Comparison of ENCODE assay signal across 8 mouse cellular contexts in genomic region chr4:133039832-133040231, GRCm38 (mm10). TPM values are rescaled to one million over a fixed set of nuclear protein-coding genes. Genes with fewer than 3 reads are reported as not detected.
DNase-seq lines count a peak whose midpoint lies in the region; ATAC-seq and TF ChIP-seq lines count a peak whose summit lies in the region.

No protein-coding gene starts in this region.

- H3K27me3 ChIP-seq in testis, adult 2 months (ENCODE audit: control insufficient read depth, insufficient read depth, low read length): no peaks in the 10 kb centered on the region
- H3K27me3 ChIP-seq in limb, embryonic 14.5 days (ENCODE audit: control insufficient read depth, insufficient read depth, low read length): no peaks in the 10 kb centered on the region
- no peaks in the 10 kb centered on the region for H3K27me3 ChIP-seq in stomach, postnatal 0 days (ENCODE audit: control insufficient read depth, insufficient read depth, low read length)

- intact Hi-C loops in gastrocnemius, adult 2 months (cut with DNase I): no loop called here

- H3K4me3 ChIP-seq in gastrocnemius, adult 2 months: peak overlapping the region; percentile 87
- H3K4me3 ChIP-seq in testis, adult 2 months (ENCODE audit: control insufficient read depth, low read depth, low read length): peak overlapping the region; percentile 94
- peak overlapping the region; percentile 61 for H3K4me3 ChIP-seq in limb, embryonic 14.5 days (replicated peaks; ENCODE audit: low read length)
- H3K4me3 ChIP-seq in stomach, postnatal 0 days (ENCODE audit: low read depth, low read length): peak overlapping the region; percentile 60; the same call in 1 of the 2 replicates

- peak; percentile 28; the same call in 1 of the 2 replicates for TF ChIP-seq POLR2A in testis, adult 2 months (IDR thresholded peaks at IDR 0.05; ENCODE audit: control insufficient read depth, low read depth, low read length)
- TF ChIP-seq POLR2A in limb, embryonic 14.5 days (IDR thresholded peaks at IDR 0.05; ENCODE audit: borderline replicate concordance, extremely low read depth, insufficient read depth, insufficient read length): no peak

- 5% methylated on average over 18 of the region's 18 CpGs for WGBS in limb, embryonic 14.5 days
- WGBS in stomach, postnatal 0 days: 28% methylated on average over 18 of the region's 18 CpGs

- no peak for TF ChIP-seq EP300 in stomach, postnatal 0 days (optimal IDR thresholded peaks at IDR 0.05)

- ATAC-seq in limb, embryonic 14.5 days (ENCODE audit: low FRiP score, low read depth): no peak
- no peak for ATAC-seq in stomach, postnatal 0 days (ENCODE audit: low FRiP score, low TSS enrichment)
- ATAC-seq in monocyte, adult 5-6 weeks (replicated peaks; ENCODE audit: insufficient number of reproducible peaks, low FRiP score, low TSS enrichment, poor library complexity, severe bottlenecking): no peak

- H3K36me3 ChIP-seq in testis, adult 2 months (ENCODE audit: control insufficient read depth, insufficient read depth, low read length): no peaks in the 10 kb centered on the region
- peaks cover 14% of the 10 kb centered on the region; the same call in 1 of the 2 replicates for H3K36me3 ChIP-seq in limb, embryonic 14.5 days (ENCODE audit: control insufficient read depth, insufficient read depth, low read length)
- no peaks in the 10 kb centered on the region for H3K36me3 ChIP-seq in stomach, postnatal 0 days (ENCODE audit: control insufficient read depth, insufficient read depth, low read length)

- peaks cover 50% of the 10 kb centered on the region for H3K4me1 ChIP-seq in testis, adult 2 months (ENCODE audit: control insufficient read depth, insufficient read depth, low read length)
- H3K4me1 ChIP-seq in limb, embryonic 14.5 days (ENCODE audit: control insufficient read depth, insufficient read depth, low read length): peaks cover 71% of the 10 kb centered on the region
- H3K4me1 ChIP-seq in stomach, postnatal 0 days (replicated peaks; ENCODE audit: control insufficient read depth, insufficient read depth): peaks cover 22% of the 10 kb centered on the region

- DNase-seq in gastrocnemius, adult 2 months: peak; percentile 28
- DNase-seq in gastrocnemius, adult 8-10 months (ENCODE audit: low spot score in 2 of 2): no peak
- DNase-seq in testis, postnatal 14 days (ENCODE audit: low spot score): no peak
- DNase-seq in limb, embryonic 14.5 days (ENCODE audit: low spot score): no peak
- no peak for DNase-seq in stomach, postnatal 0 days (ENCODE audit: low spot score)
- no peak for DNase-seq in layer of hippocampus, adult 9-10 months (ENCODE audit: low spot score)

- H3K27ac ChIP-seq in gastrocnemius, adult 2 months: peak overlapping the region; percentile 94
- peak overlapping the region; percentile 97 for H3K27ac ChIP-seq in testis, adult 2 months (ENCODE audit: control insufficient read depth, insufficient read depth, low read depth, low read length)
- peak overlapping the region; percentile 93 for H3K27ac ChIP-seq in limb, embryonic 14.5 days (replicated peaks; ENCODE audit: low read depth, low read length)
- H3K27ac ChIP-seq in stomach, postnatal 0 days (replicated peaks): no peak overlapping the region; the same call in 1 of the 2 replicates

- no peaks in the 10 kb centered on the region for H3K9me3 ChIP-seq in limb, embryonic 14.5 days (ENCODE audit: control insufficient read depth, low read length)
- no peaks in the 10 kb centered on the region for H3K9me3 ChIP-seq in stomach, postnatal 0 days (ENCODE audit: control insufficient read depth, low read length)

- peak overlapping the region; percentile 72 for H3K9ac ChIP-seq in limb, embryonic 14.5 days (ENCODE audit: low read depth, low read length, severe bottlenecking)
- peak overlapping the region; percentile 75 for H3K9ac ChIP-seq in stomach, postnatal 0 days (ENCODE audit: low read length)

- H3K4me2 ChIP-seq in limb, embryonic 14.5 days (replicated peaks; ENCODE audit: low read depth, low read length, severe bottlenecking): peak overlapping the region; percentile 97
- H3K4me2 ChIP-seq in stomach, postnatal 0 days (replicated peaks; ENCODE audit: low read depth): peak overlapping the region; percentile 100

- no peak for TF ChIP-seq CTCF in gastrocnemius, adult 2 months (IDR thresholded peaks at IDR 0.05)
- TF ChIP-seq CTCF in testis, adult 2 months (IDR thresholded peaks at IDR 0.05; ENCODE audit: control insufficient read depth, insufficient read depth, insufficient replicate concordance, low read depth, low read length): no peak
- TF ChIP-seq CTCF in stomach, postnatal 0 days (IDR thresholded peaks at IDR 0.05; ENCODE audit: low read depth): no peak

RNA-seq across cellular contexts. Expression of gene Ahdc1, which starts 28.8 kb away (rescaled TPM):
- 10 to 100 TPM; 30.2 to 55.1 TPM for total RNA-seq in gastrocnemius, adult 2 months (2021)
- total RNA-seq in gastrocnemius, adult 8-10 months (2022): 10 to 100 TPM; 26.3 to 32.9 (median 28.9) TPM
- 59.1 and 65.0 TPM in 2 replicates for polyA plus RNA-seq in testis, adult 2 months (2012; rRNA removed)
- 29.6 and 41.0 TPM in 2 replicates for polyA plus RNA-seq in limb, embryonic 14.5 days (2012; rRNA removed)
- 12.9 and 15.6 TPM in 2 replicates for polyA plus RNA-seq in limb, embryonic 14.5 days (2014; fragmentation: Nextera tagmentation; extraction: Ambion mirVana)
- 2.8 and 3.2 TPM in 2 replicates for polyA plus RNA-seq in stomach, postnatal 0 days (2015; fragmentation: Nextera tagmentation; extraction: Ambion mirVana)
- 2.8 to 13.7 TPM (median 3.3 TPM) in 3 replicates for total RNA-seq in monocyte, adult 5-6 weeks (2017)
